Mouse (Mus musculus) midbrain, embryonic 13.5 days (tissue): ENCODE measurements around the gene Hdac7. TPM values are rescaled to one million over a fixed set of nuclear protein-coding genes. Genes with fewer than 3 reads are reported as not detected.

Experiments
- ATAC-seq: fragments of 200-750 bp; cut with Nextera tagmentation; 2 replicates; pipeline ENCODE4 v1.8.0; 2017; ENCODE audit warnings: mild to moderate bottlenecking, moderate TSS enrichment, moderate library complexity
- H3K27ac ChIP-seq: fragments of 300-500 bp; sonication (generic); 2 replicates; pipeline ENCODE4 v1.5.1; 2015; ENCODE audit warnings: inconsistent platforms, mild to moderate bottlenecking, moderate library complexity
- H3K27me3 ChIP-seq: fragments of 300-500 bp; sonication (generic); 2 replicates; pipeline ENCODE4 v1.6.1; 2015; ENCODE audit warnings: mild to moderate bottlenecking, inconsistent platforms
- H3K36me3 ChIP-seq: fragments of 300-500 bp; sonication (generic); 2 replicates; pipeline ENCODE4 v1.6.1; 2015; ENCODE audit warnings: mild to moderate bottlenecking, inconsistent platforms
- H3K4me1 ChIP-seq: fragments of 300-500 bp; sonication (generic); replicated peaks from 2 replicates; pipeline ENCODE4 v1.6.1; 2015; ENCODE audit warnings: inconsistent platforms
- H3K4me2 ChIP-seq: fragments of 300-500 bp; sonication (generic); replicated peaks from 2 replicates; pipeline ENCODE4 v1.6.1; 2015; ENCODE audit warnings: moderate library complexity, mild to moderate bottlenecking, inconsistent platforms
- H3K4me3 ChIP-seq: fragments of 300-500 bp; sonication (generic); replicated peaks from 2 replicates; pipeline ENCODE4 v1.5.1; 2015; ENCODE audit warnings: mild to moderate bottlenecking, inconsistent platforms
- H3K9ac ChIP-seq: fragments of 300-500 bp; sonication (generic); replicated peaks from 2 replicates; pipeline ENCODE4 v1.6.1; 2015; ENCODE audit warnings: mild to moderate bottlenecking, inconsistent platforms
- H3K9me3 ChIP-seq: fragments of 300-500 bp; sonication (generic); 2 replicates; pipeline ENCODE4 v1.6.1; 2016; ENCODE audit warnings: mild to moderate bottlenecking, inconsistent platforms
- WGBS: fragments of 180-500 bp; shearing (Covaris S2); methylation state at CpG from one replicate; pipeline ENCODE4 v1.1.7; 2015; 5-methylcytosine and 5-hydroxymethylcytosine counted together
- polyA plus RNA-seq: library from polyadenylated mRNA; unstranded; fragments of >200 nt; fragmentation: Nextera tagmentation; extraction: Ambion mirVana; gene quantifications from 2 replicates; pipeline ENCODE4 v1.2.1, GENCODE M21; 2015

The Hdac7 gene
- polyA plus RNA-seq, 1 experiment from 2014 or later: 31.4 TPM

DNA sequence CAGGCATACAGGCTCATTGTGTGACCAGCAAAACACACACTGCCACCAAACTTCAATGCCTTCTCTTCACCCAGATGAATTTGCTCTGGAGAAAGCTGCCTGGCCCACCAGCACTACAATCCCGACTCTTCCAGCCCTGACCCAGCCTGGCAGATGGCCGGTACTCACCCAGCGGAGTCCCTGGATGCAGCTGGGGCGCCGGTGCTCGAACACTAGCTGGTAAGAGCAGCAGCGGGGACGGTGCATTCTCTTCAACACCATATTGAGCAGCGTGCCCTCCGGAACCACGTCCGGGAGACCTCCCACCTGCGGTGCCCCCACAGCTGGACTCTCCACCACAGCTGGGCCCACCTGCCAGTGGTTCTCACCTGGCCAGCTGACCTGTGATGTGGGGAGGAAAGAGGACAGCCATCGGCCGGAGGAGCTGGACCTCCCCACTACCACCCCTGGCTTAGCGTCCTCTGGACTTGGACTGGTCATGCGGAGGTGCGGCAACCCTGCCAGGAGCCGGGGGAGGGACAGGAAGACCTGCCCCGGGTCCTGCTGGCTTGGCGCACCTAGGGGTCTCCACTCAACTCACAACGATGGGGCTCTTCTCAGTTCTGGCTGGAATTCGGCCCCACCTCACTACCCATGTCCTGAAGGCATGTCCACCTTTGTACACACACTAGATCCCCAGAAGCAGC, 77.6 kb downstream of the Hdac7 start:
- Histone ChIP-seq H3K9ac (peak overlapping the region; percentile 53), H3K4me1 (peaks cover 35% of the 10 kb centered on the region), H3K27me3 (peaks cover 78% of the 10 kb centered on the region), H3K4me3 (peak overlapping the region; percentile 45), H3K4me2 (peak overlapping the region; percentile 81), H3K36me3 (no peaks in the 10 kb centered on the region), H3K9me3 (no peaks in the 10 kb centered on the region), H3K27ac (no peak overlapping the region; the same call in 1 of the 2 replicates)
- 0 out of 2 replicates have a peak, but pooled peaks have one; percentile 7 for ATAC-seq
- WGBS: 3% methylated on average over 23 of the region's 23 CpGs

DNA sequence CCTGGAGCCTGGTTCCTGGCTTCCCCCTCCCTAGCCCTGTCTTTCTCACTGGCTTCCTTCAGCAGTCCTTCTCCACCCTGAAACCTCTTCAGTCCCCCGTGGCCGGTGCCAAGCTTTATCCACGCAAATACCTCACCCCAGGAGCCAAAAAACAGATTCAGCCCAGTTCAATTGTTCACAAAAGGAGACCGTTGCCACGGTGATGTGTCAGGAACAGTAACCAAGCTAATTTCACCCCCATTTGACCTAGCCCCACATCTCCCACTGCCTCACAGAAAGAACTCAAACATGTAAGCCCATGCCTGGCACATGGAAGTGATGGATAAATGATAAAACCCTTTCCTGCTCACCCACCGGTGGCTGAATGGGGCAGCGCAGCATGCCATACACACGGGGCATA, 78.1 kb downstream of the Hdac7 start:
- ATAC-seq: peak; percentile 38
- Histone ChIP-seq H3K4me1 (peaks cover 35% of the 10 kb centered on the region), H3K9me3 (no peaks in the 10 kb centered on the region), H3K36me3 (no peaks in the 10 kb centered on the region), H3K27me3 (peaks cover 77% of the 10 kb centered on the region), H3K9ac (peak overlapping the region; percentile 53), H3K27ac (no peak overlapping the region; the same call in 1 of the 2 replicates), H3K4me3 (peak overlapping the region; percentile 45), H3K4me2 (peak overlapping the region; percentile 81)
- 5% methylated on average over 8 of the region's 8 CpGs for WGBS

DNA sequence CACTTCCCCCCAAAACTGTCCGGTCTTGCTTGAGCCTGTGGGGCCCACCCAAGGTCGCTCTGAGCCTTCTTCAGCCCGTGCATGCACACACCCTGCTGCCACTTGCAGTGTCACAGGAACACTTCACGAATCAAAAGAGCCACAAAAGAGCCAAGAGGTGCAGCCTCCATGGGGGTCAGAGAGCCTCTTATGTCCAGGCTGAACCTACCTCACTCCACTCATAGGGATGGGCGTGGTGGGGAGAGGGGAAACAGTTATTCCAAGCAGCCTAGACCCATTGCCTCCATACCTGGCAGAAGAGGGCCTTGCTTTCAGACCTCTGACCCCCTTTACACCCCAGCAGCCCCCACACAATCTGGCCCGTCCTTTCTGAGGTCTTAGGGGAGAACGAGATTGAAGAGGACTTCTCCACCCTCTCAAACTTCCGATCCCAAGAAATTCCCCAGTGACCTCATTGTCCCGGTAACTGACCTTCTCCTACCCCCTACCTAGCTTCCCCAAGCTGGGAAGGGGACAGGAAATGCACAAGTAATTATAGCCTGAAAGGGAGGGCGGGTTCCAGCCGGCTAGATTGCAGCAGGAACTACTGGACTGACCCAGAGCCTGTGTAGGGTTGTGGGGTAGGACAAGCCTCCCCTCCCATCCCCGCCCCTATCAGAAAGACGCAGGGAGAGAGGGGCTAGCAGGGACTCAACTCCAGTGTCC, 79.1 kb downstream of the Hdac7 start:
- 33% methylated on average over 13 of the region's 13 CpGs for WGBS
- peaks cover 74% of the 10 kb centered on the region for H3K27me3 ChIP-seq
- peaks cover 35% of the 10 kb centered on the region for H3K4me1 ChIP-seq

DNA sequence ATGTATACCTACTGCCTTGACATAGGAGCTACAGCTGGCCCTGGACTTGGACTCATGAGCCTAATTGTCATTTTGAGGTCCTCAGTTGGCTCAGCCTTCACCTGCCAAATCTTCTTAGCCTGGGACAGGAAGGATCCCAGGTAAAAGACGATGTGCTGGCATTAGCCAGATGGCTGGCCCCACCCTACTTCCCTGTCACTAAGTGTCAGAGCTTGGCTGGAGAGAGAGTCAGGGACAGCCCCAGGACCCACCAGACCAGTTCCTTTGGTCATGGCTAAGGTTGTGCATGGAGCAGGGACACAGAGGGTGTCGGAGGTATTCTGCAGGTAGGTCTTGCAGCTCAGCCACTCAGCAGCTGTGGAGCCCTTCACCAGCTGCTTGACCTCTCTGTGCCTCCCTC, 79.8 kb downstream of the Hdac7 start:
- ATAC-seq: no peak
- WGBS: 81% methylated on average over 2 of the region's 2 CpGs

More for the DNA sequence above, 79.1 kb downstream of the Hdac7 start:
- H3K4me3 ChIP-seq: no peak overlapping the region
- no peak overlapping the region for H3K27ac ChIP-seq
- ATAC-seq: no peak
- H3K36me3 ChIP-seq: no peaks in the 10 kb centered on the region
- peak overlapping the region; percentile 81 for H3K4me2 ChIP-seq
- H3K9me3 ChIP-seq: no peaks in the 10 kb centered on the region
- no peak overlapping the region for H3K9ac ChIP-seq

DNA sequence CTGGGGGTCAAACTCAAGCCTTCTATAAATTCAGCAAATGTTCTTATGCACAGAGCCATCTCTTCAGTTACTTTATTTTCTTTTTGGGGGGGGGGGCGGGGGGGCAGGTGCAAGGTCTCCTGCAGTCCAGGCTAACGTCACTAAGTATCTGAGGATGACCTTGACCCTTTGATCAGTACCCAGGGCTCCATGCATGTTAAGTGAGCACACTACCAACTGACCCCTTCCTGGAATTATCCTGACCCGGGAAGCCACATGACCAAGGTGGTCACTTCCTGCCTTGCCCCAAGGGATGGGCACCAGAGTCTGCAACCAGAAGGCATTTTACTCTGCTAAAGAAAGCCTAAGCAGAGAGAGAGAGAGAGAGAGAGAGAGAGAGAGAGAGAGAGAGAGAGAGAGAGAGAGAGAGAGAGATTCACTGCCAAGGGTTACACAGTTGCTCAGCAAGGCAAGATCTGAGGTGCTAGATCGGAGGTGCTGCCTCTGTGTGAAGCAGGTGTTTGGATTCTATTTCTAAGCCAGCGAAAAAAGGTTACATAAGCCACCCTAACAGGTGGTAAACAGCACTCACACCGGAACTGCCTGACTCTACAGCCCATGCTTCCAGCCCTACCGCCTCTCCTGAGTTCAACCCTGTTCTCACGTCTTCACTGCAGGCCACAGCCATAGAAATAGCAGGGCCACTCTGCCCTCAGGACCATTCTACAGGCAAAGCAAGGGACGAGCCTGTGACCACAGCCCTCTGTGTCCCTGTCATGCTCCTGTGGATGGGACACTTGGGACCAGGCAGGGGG, 80.8 kb downstream of the Hdac7 start:
- no peak overlapping the region for H3K4me3 ChIP-seq
- peaks cover 61% of the 10 kb centered on the region for H3K27me3 ChIP-seq
- no peaks in the 10 kb centered on the region for H3K36me3 ChIP-seq
- WGBS: 67% methylated on average over 9 of the region's 9 CpGs
- no peak overlapping the region for H3K27ac ChIP-seq
- no peak overlapping the region for H3K9ac ChIP-seq
- peaks cover 32% of the 10 kb centered on the region for H3K4me1 ChIP-seq
- no peak for ATAC-seq
- H3K9me3 ChIP-seq: no peaks in the 10 kb centered on the region
- no peak overlapping the region for H3K4me2 ChIP-seq

More for the DNA sequence above, 79.8 kb downstream of the Hdac7 start:
- H3K36me3 ChIP-seq: no peaks in the 10 kb centered on the region
- peaks cover 72% of the 10 kb centered on the region for H3K27me3 ChIP-seq
- H3K27ac ChIP-seq: no peak overlapping the region
- H3K9ac ChIP-seq: no peak overlapping the region
- H3K4me1 ChIP-seq: peaks cover 35% of the 10 kb centered on the region
- no peak overlapping the region for H3K4me2 ChIP-seq
- H3K4me3 ChIP-seq: no peak overlapping the region
- H3K9me3 ChIP-seq: no peaks in the 10 kb centered on the region

DNA sequence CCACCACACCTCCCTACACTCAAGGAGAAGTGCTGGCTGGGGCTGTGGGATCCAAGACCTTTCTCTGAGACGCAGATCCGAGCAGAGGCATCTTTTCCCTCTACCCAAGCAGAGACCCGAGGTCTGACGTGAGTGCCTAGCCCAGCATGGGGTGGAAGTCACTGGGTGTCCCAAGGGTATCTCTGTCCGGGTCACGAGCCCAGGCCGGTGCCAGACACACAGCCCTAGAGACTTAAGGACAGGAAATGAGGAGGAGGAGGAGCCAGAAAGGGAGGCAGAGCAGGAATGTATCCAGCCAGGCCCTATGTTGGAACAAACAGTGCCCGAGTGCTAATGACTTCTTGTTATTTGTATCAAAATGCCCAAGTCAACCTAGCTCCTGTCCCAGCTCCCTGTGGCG, 81.6 kb downstream of the Hdac7 start:
- Histone ChIP-seq H3K4me1 (peaks cover 25% of the 10 kb centered on the region), H3K36me3 (no peaks in the 10 kb centered on the region), H3K4me2 (no peak overlapping the region), H3K27me3 (peaks cover 54% of the 10 kb centered on the region), H3K27ac (no peak overlapping the region), H3K4me3 (no peak overlapping the region), H3K9ac (no peak overlapping the region), H3K9me3 (no peaks in the 10 kb centered on the region)
- WGBS: 81% methylated on average over 9 of the region's 9 CpGs
- ATAC-seq: no peak

DNA sequence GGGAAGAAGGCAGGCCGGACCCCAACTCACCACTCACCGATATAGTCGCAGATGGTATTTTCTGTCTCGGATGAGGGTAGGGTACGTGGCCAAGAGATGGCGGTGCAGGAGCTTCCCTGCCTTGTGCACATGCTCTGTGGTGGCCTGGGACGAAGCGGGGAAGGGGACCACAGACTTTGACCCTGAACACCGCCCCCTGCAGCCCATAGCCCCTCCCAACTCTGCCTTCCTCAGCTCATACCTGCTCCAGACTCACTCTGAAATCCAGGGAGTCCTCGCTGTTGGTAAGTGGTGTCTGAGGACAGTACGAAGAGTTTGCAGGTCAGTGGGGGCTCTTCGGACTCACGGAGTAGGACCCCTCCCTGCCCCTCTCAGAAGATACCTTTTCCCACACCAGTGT, 82.9 kb downstream of the Hdac7 start:
- no peak overlapping the region for H3K4me3 ChIP-seq
- peaks cover 41% of the 10 kb centered on the region for H3K27me3 ChIP-seq
- 43% methylated on average over 13 of the region's 13 CpGs for WGBS
- H3K36me3 ChIP-seq: no peaks in the 10 kb centered on the region
- no peak overlapping the region for H3K4me2 ChIP-seq
- ATAC-seq: no peak
- peaks cover 12% of the 10 kb centered on the region for H3K4me1 ChIP-seq
- no peak overlapping the region for H3K27ac ChIP-seq
- no peaks in the 10 kb centered on the region for H3K9me3 ChIP-seq
- no peak overlapping the region for H3K9ac ChIP-seq

DNA sequence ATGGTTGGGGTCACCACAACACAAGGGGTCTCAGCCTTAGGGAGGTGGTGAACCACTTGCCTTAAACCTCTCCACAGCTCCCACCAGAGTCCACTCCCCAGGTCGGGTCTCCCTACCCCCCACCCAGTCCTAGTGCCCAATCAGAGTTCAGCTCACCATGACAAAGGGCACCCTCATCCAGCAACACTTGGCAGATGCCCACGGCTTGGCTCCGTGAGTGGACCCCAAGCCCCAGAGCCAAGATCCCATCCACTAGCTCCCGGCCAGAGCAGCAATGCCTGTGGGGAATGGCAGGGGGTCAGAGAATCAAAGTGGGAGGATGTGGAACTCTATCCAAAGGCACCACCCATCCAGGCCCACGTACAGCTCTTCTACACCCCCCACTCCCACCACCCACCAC, 83.3 kb downstream of the Hdac7 start:
- H3K27ac ChIP-seq: no peak overlapping the region
- H3K36me3 ChIP-seq: no peaks in the 10 kb centered on the region
- peaks cover 7% of the 10 kb centered on the region for H3K4me1 ChIP-seq
- no peaks in the 10 kb centered on the region for H3K9me3 ChIP-seq
- no peak overlapping the region for H3K4me2 ChIP-seq
- no peak overlapping the region for H3K9ac ChIP-seq
- WGBS: 75% methylated on average over 5 of the region's 5 CpGs
- H3K4me3 ChIP-seq: no peak overlapping the region
- no peak for ATAC-seq
- H3K27me3 ChIP-seq: peaks cover 39% of the 10 kb centered on the region

DNA sequence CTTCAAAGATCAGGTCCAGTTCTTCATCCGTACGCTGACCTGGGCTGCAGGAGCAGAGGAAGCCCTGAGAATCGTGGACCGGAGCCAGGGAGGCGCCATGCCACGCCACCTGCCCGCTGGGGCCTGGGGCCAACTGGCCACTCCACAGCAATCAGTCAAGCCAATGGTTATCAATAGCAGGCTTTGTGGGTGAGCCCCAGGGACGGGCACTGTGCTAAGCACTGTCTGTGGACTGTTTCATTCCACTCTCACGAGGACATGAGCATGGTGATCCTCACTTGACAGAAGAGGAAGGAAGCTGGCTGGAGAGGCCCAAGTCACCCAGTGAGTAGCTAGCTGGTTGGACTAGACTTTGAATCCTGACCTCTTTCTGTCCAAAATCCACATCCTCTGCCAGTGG, 84.3 kb downstream of the Hdac7 start:
- Histone ChIP-seq H3K36me3 (no peaks in the 10 kb centered on the region), H3K4me1 (peaks cover 10% of the 10 kb centered on the region), H3K27me3 (peaks cover 31% of the 10 kb centered on the region), H3K4me3 (no peak overlapping the region), H3K27ac (no peak overlapping the region), H3K9ac (no peak overlapping the region), H3K9me3 (no peaks in the 10 kb centered on the region), H3K4me2 (no peak overlapping the region)
- no peak for ATAC-seq
- 87% methylated on average over 9 of the region's 9 CpGs for WGBS

DNA sequence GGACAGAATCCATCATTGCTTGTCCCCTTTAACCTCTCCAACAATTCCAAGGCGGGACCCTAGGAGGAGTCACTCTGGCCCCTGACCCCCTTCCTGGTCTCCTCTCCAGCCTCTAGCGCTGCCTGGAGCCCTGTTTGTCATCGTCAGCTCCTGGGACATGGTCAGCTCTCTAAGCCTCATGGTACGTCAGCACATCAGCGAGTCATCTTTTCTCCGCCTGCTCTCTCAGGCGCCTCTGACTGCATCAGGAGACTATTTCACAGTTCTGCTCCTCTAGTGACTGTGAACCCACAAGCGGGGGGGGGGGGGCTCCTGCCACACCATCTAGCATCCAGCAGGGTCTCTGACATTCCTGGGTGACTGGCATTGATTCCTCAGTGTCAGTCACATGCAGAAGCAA, 88.9 kb downstream of the Hdac7 start:
- Histone ChIP-seq H3K36me3 (no peaks in the 10 kb centered on the region), H3K4me2 (no peak overlapping the region), H3K27me3 (peaks cover 6% of the 10 kb centered on the region; the same call in 1 of the 2 replicates), H3K9ac (no peak overlapping the region), H3K9me3 (no peaks in the 10 kb centered on the region), H3K4me3 (no peak overlapping the region), H3K27ac (no peak overlapping the region), H3K4me1 (peaks cover 25% of the 10 kb centered on the region)
- ATAC-seq: no peak
- WGBS: 49% methylated on average over 8 of the region's 8 CpGs

DNA sequence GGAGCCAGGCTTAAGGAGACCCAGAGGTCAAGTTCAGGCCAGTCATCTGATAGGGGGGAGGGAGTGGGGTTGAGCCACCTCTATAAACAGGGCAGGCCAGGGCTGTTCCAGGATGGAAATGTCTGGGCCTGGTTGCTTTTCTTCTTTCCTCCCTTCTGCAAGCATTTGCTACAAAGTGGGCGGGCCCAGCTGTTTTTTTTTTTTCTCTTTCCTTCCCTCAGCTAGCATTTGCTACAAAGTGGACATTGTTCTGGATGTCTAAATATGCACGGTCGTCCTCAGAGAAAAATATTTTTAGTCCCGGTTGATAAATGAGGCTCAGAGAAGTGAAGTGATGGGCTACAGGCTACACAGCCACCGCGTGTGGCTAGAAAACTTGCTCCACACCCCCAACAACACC, 89.8 kb downstream of the Hdac7 start:
- WGBS: 67% methylated on average over 6 of the region's 6 CpGs

DNA sequence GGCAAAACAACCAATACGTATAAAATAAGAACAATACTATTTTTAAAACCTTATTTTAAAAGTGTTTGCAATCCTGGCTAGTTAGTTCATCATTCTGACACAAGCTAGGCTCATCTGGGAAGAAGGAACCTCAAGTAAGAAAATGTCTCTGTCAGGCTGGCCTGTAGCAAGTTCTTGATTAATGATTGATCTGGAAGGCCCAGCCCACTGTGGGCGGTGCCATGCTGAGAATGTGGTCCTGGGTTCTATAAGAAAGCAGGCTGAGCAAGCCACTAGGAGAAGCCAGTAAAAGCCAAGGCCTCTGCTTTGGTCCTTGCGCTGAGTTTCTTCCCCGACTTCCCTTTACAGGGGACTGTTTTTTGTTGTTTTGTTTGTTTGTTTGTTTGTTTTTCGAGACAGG, 91.8 kb downstream of the Hdac7 start:
- no peak overlapping the region for H3K4me3 ChIP-seq
- H3K9me3 ChIP-seq: no peaks in the 10 kb centered on the region
- no peak for ATAC-seq
- H3K4me2 ChIP-seq: no peak overlapping the region
- 95% methylated on average over 5 of the region's 5 CpGs for WGBS
- no peaks in the 10 kb centered on the region for H3K27me3 ChIP-seq
- no peak overlapping the region for H3K27ac ChIP-seq
- H3K4me1 ChIP-seq: peaks cover 41% of the 10 kb centered on the region
- no peak overlapping the region for H3K9ac ChIP-seq
- H3K36me3 ChIP-seq: no peaks in the 10 kb centered on the region

More for the DNA sequence above, 89.8 kb downstream of the Hdac7 start:
- Histone ChIP-seq H3K4me1 (peaks cover 33% of the 10 kb centered on the region), H3K27me3 (no peaks in the 10 kb centered on the region), H3K9ac (no peak overlapping the region), H3K4me2 (no peak overlapping the region), H3K9me3 (no peaks in the 10 kb centered on the region), H3K27ac (no peak overlapping the region), H3K36me3 (no peaks in the 10 kb centered on the region), H3K4me3 (no peak overlapping the region)
- ATAC-seq: no peak
